In genomic region chr7:122544616-122545015, GRCm38 (mm10) we compare ENCODE assay signal across 21 mouse cellular contexts.
"Had no signal": no experiment of that assay in that cellular context is flagged by ENCODE, and none has a peak within 500 bp of the region (broad histone marks: within the 10 kb centered on the region; RNA-seq: fewer than 3 reads in every experiment).

No protein-coding gene starts in this region.

- ATAC-seq: forebrain, embryonic 13.5 days; forebrain, embryonic 14.5 days; forebrain, embryonic 15.5 days; forebrain, embryonic 16.5 days; forebrain, postnatal 0 days had no signal

- DNase-seq: cerebellum, adult 8-10 months; cerebellum, adult 9-10 months; cerebellum, adult 9-11 months; cerebellum, postnatal 10 days; cerebellum, postnatal 14 days; cerebellum, postnatal 25 days; cerebellum, postnatal 36 days; embryo, embryonic 11 days; forebrain, postnatal 0 days; gastrocnemius, adult 2 months; gastrocnemius, postnatal 10 days; gastrocnemius, postnatal 14 days; gastrocnemius, postnatal 25 days; gastrocnemius, postnatal 36 days; heart, adult 11 months; heart, adult 18-20 months; heart, adult 2 months had no signal
